Mouse (Mus musculus): ENCODE data around the gene Kdm4a. TPM values are rescaled to one million over a fixed set of nuclear protein-coding genes. Genes with fewer than 3 reads are reported as not detected.
A peak's percentile ranks its signal among the peaks of the same experiment; 100 is the strongest.

Gene Kdm4a
- polyA plus RNA-seq, 1 experiment from 2014 or later = 47.3 TPM

DNA sequence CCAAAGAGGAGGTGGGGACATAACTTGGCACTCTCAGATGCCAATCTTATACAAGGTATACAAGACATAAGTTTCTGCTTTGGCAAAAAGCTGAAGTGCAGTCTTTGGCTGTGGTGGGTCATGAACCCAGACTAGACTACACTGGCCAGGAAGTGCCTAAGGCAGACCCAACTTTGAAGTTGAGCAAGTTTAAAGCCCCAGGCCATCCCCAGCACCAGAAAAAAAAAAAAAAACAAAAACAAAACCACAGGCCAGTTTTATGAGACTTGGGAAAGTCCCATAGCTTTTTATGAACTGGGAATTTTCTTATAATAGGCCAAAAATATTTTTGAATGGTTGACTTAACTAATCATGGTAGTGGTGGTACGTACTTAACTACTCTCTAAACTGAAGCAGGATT is 44.4 kb downstream of the Kdm4a start:
- WGBS = 97% methylated on average over 1 of the region's 1 CpGs
- no peaks in the 10 kb centered on the region for H3K9me3 ChIP-seq

DNA sequence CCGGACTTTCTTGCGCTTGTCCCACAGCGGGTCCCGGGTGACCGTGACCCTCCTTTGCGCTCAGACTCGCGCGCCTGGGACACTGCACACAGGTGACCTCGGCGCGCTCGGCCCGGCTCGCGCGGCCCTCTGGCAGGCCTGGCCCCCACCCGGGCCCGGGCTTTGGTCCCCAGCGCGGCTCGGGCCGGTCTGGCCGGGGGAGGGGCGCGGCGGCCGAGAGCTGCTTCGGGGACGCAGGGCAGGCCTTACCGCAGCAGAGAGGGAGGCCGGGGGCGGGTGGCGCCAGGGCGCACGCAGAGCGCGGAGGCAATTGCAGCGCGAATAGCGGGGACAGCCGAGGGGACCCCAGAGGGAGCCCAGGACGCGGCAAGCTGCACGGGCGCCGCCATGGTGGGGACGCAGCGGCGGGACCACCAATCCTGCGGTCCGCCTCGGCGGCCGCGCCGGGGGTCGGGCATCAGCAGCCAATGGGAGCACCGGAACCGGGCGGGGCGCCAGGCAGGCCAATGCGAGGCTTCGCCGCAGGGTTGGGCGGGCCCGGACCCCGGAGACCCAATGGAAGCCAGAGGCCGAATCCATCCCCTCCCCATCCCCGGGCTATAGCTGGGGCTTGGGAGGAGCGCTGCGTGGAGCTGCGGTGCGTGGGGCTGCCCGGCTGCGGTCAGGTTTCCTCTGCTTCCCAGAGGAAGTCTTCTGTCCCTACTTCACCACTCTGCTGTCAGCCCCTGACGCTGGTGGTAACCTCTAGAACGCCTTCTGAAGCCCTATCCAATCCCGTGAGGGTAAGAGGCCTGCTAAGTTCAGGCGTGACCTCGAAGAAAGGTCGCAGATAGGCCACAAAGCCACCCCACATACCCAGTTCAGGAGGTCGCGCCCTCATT is 45.1 kb downstream of the Kdm4a start, which contains the start of gene St3gal3:
Gene St3gal3, minus strand, starts transcription at position 430 of the 881 bp plus-strand sequence.
- Histone ChIP-seq H3K9me3 (no peaks in the 10 kb centered on the region), H3K4me1 (replicated peaks) (peaks cover 36% of the 10 kb centered on the region), H3K27me3 (no peaks in the 10 kb centered on the region), H3K4me2 (peak within 1 kb of the TSS; percentile 82), H3K27ac (replicated peaks) (peak within 1 kb of the TSS; percentile 86), H3K36me3 (peaks cover 35% of the 10 kb centered on the region), H3K4me3 (peak within 1 kb of the TSS; percentile 78), H3K9ac (peak within 1 kb of the TSS; percentile 83)
- WGBS = under 1% methylated on average over 74 of the region's 84 CpGs
- peak; percentile 98 for ATAC-seq (ENCODE audit: low read depth)

More for the DNA sequence above, 44.4 kb downstream of the Kdm4a start:
- peaks cover 36% of the 10 kb centered on the region for H3K4me1 ChIP-seq (replicated peaks)
- H3K36me3 ChIP-seq = peaks cover 42% of the 10 kb centered on the region
- H3K9ac ChIP-seq = peak overlapping the region; percentile 83
- no peaks in the 10 kb centered on the region for H3K27me3 ChIP-seq
- peak overlapping the region; percentile 86 for H3K27ac ChIP-seq (replicated peaks)
- peak overlapping the region; percentile 82 for H3K4me2 ChIP-seq
- peak overlapping the region; percentile 78 for H3K4me3 ChIP-seq
- 0 out of 2 replicates have a peak, but pooled peaks have one; percentile 0 for ATAC-seq (ENCODE audit: low read depth)

DNA sequence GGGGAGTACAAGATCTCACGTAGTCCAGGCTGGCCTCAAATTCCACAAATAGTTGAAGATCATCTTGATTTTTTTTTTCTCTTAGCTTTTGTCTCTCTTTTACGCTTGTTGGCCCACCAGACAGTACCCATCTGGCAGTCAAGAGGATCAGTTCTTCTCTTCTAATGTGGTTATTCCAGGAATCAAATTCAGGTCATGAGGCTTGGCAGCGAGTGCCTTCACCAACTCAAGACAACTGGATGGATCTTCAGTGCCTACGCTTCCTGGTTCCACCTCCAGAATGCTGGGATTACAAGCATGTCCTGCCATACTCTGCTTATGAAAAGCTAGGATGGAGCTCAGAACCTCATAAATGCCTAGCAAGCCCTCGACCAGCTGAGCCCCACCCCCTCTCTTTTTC is 48.5 kb downstream of the Kdm4a start:
- Histone ChIP-seq H3K27ac (replicated peaks) (no peak overlapping the region), H3K27me3 (no peaks in the 10 kb centered on the region), H3K9ac (no peak overlapping the region), H3K4me2 (no peak overlapping the region), H3K9me3 (no peaks in the 10 kb centered on the region), H3K4me3 (no peak overlapping the region), H3K36me3 (peaks cover 5% of the 10 kb centered on the region), H3K4me1 (replicated peaks) (peaks cover 41% of the 10 kb centered on the region)
- 85% methylated on average over 5 of the region's 5 CpGs for WGBS
- no peak for ATAC-seq (ENCODE audit: low read depth)

DNA sequence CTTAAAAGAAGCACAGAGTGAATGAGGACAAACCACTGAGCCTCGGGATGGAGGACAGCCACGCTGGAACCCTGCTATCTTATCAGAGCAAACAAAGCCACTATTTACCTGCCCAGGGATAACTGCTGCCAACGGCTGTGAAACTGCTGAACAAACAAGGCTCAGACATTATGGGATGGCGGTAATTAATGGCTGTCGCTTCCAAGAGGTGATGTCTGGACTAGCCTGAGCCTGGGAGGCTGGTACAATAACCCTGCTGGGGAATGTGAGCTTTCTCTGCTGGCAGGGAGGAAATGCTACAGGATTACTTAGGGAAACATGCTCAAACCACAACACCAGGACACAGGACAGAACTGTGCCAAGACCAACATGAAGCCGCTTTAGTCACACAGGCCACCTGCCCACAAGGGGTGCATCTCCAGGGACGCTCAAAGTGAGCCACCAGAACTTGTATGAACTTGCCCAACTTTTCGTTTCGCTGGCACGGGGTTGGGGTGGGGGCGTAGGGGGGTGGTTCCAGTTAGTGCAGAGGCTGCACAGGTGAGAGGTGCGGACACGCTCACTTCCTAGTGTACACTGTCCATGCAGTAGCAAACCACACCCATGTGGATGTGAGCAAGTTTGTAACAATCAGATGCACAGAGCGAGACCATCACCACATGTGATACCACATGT is 56.7 kb downstream of the Kdm4a start:
- WGBS = 86% methylated on average over 14 of the region's 14 CpGs
- no peaks in the 10 kb centered on the region for H3K27me3 ChIP-seq
- peaks cover 8% of the 10 kb centered on the region for H3K4me1 ChIP-seq (replicated peaks)
- H3K36me3 ChIP-seq = no peaks in the 10 kb centered on the region
- no peak overlapping the region for H3K27ac ChIP-seq (replicated peaks)
- no peak overlapping the region for H3K9ac ChIP-seq
- H3K4me3 ChIP-seq = no peak overlapping the region
- ATAC-seq (ENCODE audit: low read depth) = no peak
- H3K9me3 ChIP-seq = no peaks in the 10 kb centered on the region
- no peak overlapping the region for H3K4me2 ChIP-seq

DNA sequence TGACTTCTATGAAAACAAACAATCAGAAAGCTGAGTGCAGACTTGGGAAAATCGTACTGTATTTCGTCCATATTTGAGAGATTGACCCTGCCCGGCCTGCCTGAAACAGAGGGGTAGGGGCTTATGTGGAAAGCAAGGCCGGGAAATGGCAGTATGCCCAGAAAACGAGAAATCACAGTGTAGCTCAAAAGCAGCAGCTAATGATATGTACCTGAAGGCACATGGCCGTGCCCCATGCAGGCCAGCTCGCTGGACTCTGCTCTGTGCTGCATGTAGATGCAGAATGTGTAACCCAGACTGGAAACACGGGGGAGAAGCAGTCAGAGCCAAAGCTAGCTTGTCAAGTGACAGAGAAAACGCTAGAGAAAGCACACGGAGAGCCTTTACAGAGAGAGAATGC is 57.8 kb downstream of the Kdm4a start:
- H3K27me3 ChIP-seq = no peaks in the 10 kb centered on the region
- 87% methylated on average over 10 of the region's 10 CpGs for WGBS
- 0 out of 2 replicates have a peak overlapping the region, but pooled peaks have one; percentile 5 for H3K27ac ChIP-seq (replicated peaks)
- H3K4me1 ChIP-seq (replicated peaks) = no peaks in the 10 kb centered on the region
- ATAC-seq (ENCODE audit: low read depth) = no peak
- no peaks in the 10 kb centered on the region for H3K9me3 ChIP-seq
- H3K4me2 ChIP-seq = no peak overlapping the region
- H3K36me3 ChIP-seq = peaks cover 6% of the 10 kb centered on the region; the same call in 1 of the 2 replicates
- no peak overlapping the region for H3K4me3 ChIP-seq
- H3K9ac ChIP-seq = no peak overlapping the region

DNA sequence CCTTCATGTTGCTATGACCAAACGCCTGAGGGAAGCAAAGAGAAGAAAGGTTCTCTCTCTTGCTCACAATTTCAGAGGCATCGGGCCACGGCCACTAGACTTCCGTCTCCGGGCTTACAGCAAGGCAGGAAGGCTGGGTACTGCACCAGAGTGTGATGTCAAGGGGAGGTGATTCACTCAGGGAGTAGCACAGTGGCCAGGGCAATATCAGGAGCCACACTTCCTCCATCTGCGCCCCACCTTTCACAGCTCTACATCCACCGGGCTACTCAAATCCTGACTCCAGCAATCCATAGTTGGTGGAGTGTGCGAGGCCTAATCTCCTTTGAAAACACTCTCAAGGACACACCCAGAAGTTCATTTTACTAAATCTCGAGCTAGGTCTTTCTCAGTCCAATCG is 62.3 kb downstream of the Kdm4a start:
- Histone ChIP-seq H3K4me2 (no peak overlapping the region), H3K9me3 (no peaks in the 10 kb centered on the region), H3K27me3 (no peaks in the 10 kb centered on the region), H3K27ac (replicated peaks) (no peak overlapping the region), H3K9ac (no peak overlapping the region), H3K4me3 (no peak overlapping the region), H3K36me3 (peaks cover 6% of the 10 kb centered on the region; the same call in 1 of the 2 replicates), H3K4me1 (replicated peaks) (0 out of 2 replicates have a peak, but pooled peaks cover 4% of the 10 kb centered on the region)
- WGBS = 92% methylated on average over 10 of the region's 10 CpGs
- ATAC-seq (ENCODE audit: low read depth) = no peak

DNA sequence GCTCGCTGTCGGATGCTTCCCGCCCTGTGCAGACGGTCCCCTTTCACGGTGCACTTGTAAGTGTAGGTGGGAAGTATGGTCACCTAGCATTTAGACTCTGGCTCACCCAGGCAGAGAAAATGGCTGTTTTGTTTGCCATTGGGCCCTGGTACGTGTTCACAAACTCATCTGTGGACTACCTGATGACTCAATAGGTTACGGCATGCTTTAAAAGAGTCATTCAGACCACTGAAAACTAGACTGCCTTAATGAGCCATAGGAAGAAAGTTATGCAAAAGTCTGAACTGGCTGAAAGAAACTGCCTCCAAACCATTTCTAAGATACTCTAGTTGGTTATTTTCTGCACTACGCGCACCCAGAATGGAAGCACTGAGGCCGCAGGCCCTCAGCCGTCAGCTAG is 63.7 kb downstream of the Kdm4a start:
- 90% methylated on average over 11 of the region's 11 CpGs for WGBS
- Histone ChIP-seq H3K27me3 (no peaks in the 10 kb centered on the region), H3K9me3 (0 out of 2 replicates have a peak, but pooled peaks cover 3% of the 10 kb centered on the region), H3K4me2 (no peak overlapping the region), H3K4me3 (no peak overlapping the region), H3K4me1 (replicated peaks) (0 out of 2 replicates have a peak, but pooled peaks cover 5% of the 10 kb centered on the region), H3K9ac (no peak overlapping the region), H3K36me3 (peaks cover 6% of the 10 kb centered on the region; the same call in 1 of the 2 replicates), H3K27ac (replicated peaks) (no peak overlapping the region)
- ATAC-seq (ENCODE audit: low read depth) = no peak

DNA sequence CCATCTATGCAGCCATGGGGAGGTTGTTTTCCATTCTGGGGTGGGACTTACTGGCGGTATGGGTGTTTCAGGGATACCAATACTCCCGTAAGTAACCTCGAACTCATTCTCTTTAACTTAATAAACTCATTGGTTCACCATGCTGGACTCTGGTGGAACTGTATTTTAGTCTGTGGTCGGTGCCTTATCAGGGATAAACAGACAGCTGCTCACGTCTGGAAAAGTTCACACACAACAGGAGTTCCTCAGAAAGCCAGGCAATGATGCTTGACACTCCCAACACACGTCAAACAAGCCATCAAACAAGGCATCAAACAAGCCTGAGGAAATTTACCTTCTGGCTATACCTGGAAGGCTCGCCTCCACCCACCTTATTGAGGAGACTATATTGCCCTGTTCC is 64.7 kb downstream of the Kdm4a start:
- 0 out of 2 replicates have a peak, but pooled peaks cover 3% of the 10 kb centered on the region for H3K9me3 ChIP-seq
- no peaks in the 10 kb centered on the region for H3K27me3 ChIP-seq
- H3K36me3 ChIP-seq = peaks cover 6% of the 10 kb centered on the region; the same call in 1 of the 2 replicates
- 87% methylated on average over 7 of the region's 7 CpGs for WGBS
- H3K4me3 ChIP-seq = no peak overlapping the region
- no peak for ATAC-seq (ENCODE audit: low read depth)
- H3K9ac ChIP-seq = no peak overlapping the region
- H3K4me2 ChIP-seq = no peak overlapping the region
- H3K4me1 ChIP-seq (replicated peaks) = 0 out of 2 replicates have a peak, but pooled peaks cover 5% of the 10 kb centered on the region
- no peak overlapping the region for H3K27ac ChIP-seq (replicated peaks)

DNA sequence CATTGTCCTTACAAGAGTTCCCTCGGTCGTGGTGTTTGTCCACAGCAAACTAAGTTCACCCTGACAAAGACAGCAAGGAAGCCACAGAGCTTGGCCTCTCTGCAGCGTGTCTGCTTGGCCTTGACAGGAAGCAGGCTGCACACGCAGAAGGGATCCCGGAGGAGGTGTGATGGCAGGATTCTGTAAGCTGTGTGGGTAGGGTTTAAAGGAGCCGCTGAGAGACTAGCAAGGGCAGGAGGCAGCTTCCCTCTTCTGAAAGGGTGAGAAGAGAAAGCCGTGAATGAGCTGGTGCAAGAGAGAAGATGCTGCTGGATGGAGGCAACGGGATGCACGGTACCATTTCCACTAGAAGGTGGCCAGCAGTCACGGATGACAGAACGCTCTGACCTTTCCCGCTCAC is 67.2 kb downstream of the Kdm4a start:
- peaks cover 7% of the 10 kb centered on the region; the same call in 1 of the 2 replicates for H3K36me3 ChIP-seq
- no peaks in the 10 kb centered on the region for H3K27me3 ChIP-seq
- H3K9me3 ChIP-seq = 0 out of 2 replicates have a peak, but pooled peaks cover 6% of the 10 kb centered on the region
- H3K4me2 ChIP-seq = no peak overlapping the region
- no peak overlapping the region for H3K4me3 ChIP-seq
- 80% methylated on average over 12 of the region's 12 CpGs for WGBS
- ATAC-seq (ENCODE audit: low read depth) = no peak
- H3K4me1 ChIP-seq (replicated peaks) = peaks cover 15% of the 10 kb centered on the region
- no peak overlapping the region for H3K9ac ChIP-seq
- no peak overlapping the region for H3K27ac ChIP-seq (replicated peaks)

DNA sequence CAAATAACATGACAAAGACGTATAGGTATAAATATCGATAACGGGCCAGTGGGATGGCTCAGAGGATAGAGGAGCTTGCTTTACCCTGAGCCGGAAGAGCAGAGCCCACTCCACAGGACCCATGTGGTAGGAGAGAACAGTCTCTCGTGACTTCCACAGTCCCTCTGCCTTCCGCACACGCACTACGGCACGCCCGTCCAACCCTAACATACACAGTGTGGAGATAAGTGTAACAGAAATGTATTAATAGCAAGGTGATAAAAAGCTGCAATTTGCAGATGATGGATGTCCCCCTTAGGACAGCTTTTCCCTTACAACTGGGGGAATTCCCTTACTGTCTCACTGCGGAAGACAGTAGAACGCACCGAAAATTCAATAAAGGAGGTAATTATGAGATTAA is 70.2 kb downstream of the Kdm4a start:
- peak; percentile 53; the same call in 1 of the 2 replicates for ATAC-seq (ENCODE audit: low read depth)
- H3K36me3 ChIP-seq = 0 out of 2 replicates have a peak, but pooled peaks cover 14% of the 10 kb centered on the region
- 73% methylated on average over 13 of the region's 13 CpGs for WGBS
- H3K4me3 ChIP-seq = no peak overlapping the region
- peaks cover 15% of the 10 kb centered on the region for H3K4me1 ChIP-seq (replicated peaks)
- H3K27ac ChIP-seq (replicated peaks) = no peak overlapping the region
- no peak overlapping the region for H3K4me2 ChIP-seq
- H3K27me3 ChIP-seq = no peaks in the 10 kb centered on the region
- H3K9me3 ChIP-seq = 0 out of 2 replicates have a peak, but pooled peaks cover 6% of the 10 kb centered on the region
- no peak overlapping the region for H3K9ac ChIP-seq

DNA sequence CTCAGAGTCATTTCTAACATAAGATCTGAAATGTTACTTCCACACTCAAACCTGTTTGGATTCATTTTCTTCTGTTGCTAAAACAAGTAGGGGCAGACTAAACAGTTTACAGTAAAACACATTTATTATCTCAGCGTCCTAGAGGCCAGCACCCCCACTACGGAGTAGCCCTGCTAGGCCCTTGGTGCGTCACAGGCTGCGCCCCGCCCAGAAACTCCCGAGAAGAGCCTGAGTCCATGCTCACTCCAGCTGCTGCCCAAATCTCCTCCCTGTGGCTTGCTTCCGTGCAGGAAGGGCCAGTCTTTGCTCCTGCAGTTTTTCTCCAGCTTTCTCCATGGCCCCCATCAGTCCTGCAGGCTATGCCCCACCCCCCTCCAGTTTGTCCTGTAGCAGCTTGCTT is 71.1 kb downstream of the Kdm4a start:
- ATAC-seq (ENCODE audit: low read depth) = no peak
- WGBS = 76% methylated on average over 7 of the region's 7 CpGs

More for the DNA sequence above, 71.1 kb downstream of the Kdm4a start:
- Histone ChIP-seq H3K36me3 (0 out of 2 replicates have a peak, but pooled peaks cover 14% of the 10 kb centered on the region), H3K4me2 (no peak overlapping the region), H3K27ac (replicated peaks) (no peak overlapping the region), H3K9ac (no peak overlapping the region), H3K27me3 (no peaks in the 10 kb centered on the region), H3K4me1 (replicated peaks) (peaks cover 15% of the 10 kb centered on the region), H3K9me3 (0 out of 2 replicates have a peak, but pooled peaks cover 6% of the 10 kb centered on the region), H3K4me3 (no peak overlapping the region)
